Mouse (Mus musculus) yolk sac, embryonic 10.5 days (tissue): ENCODE results near the gene Ucp3.
"Not testable (repeated sequence)": the region's sequence is repeated elsewhere in the genome, so short reads cannot be mapped to it uniquely, and the experiment has no call there.

ENCODE experiments used
- DNase-seq: peaks from one replicate; pipeline ENCODE4 v3.0.0-alpha.2; 2017; ENCODE audit warnings: low spot score

Gene Ucp3

GRCm38 (mm10) chr7:100473846-100474454, 1.2 kb downstream of the Ucp3 start:
- DNase-seq, result no peak

- no peak for DNase-seq
Observed at GRCm38 (mm10) chr7:100474680-100475079, 1.9 kb downstream of the Ucp3 start.

GRCm38 (mm10) chr7:100479100-100479822, 6.5 kb downstream of the Ucp3 start:
- no peak for DNase-seq

- DNase-seq, result no peak
Observed at GRCm38 (mm10) chr7:100479823-100480164, 7.0 kb downstream of the Ucp3 start.

- DNase-seq, result no peak
Observed at GRCm38 (mm10) chr7:100480175-100480574, 7.4 kb downstream of the Ucp3 start.

GRCm38 (mm10) chr7:100482046-100482445, 9.3 kb downstream of the Ucp3 start:
- not testable (repeated sequence) for DNase-seq

- no peak for DNase-seq
Observed at GRCm38 (mm10) chr7:100484493-100484892, 11.7 kb downstream of the Ucp3 start.

- DNase-seq, result no peak
Observed at GRCm38 (mm10) chr7:100487301-100487700, 14.5 kb downstream of the Ucp3 start.

- DNase-seq, result no peak
Observed at GRCm38 (mm10) chr7:100488474-100489048, 15.8 kb downstream of the Ucp3 start.

GRCm38 (mm10) chr7:100492391-100493116, 19.8 kb downstream of the Ucp3 start:
- DNase-seq, result peak; percentile 28

GRCm38 (mm10) chr7:100493117-100493483, 20.3 kb downstream of the Ucp3 start, which contains the start of gene Ucp2:
Gene Ucp2 (plus strand): TSS chr7:100493337.
- peak; percentile 86 for DNase-seq

GRCm38 (mm10) chr7:100493484-100494414, 21.0 kb downstream of the Ucp3 start:
- DNase-seq, result peak; percentile 59

- no peak for DNase-seq
Observed at GRCm38 (mm10) chr7:100494415-100494831, 21.6 kb downstream of the Ucp3 start.

- peak; percentile 16 for DNase-seq
Observed at GRCm38 (mm10) chr7:100495042-100495441, 22.3 kb downstream of the Ucp3 start.

GRCm38 (mm10) chr7:100495581-100496251, 22.9 kb downstream of the Ucp3 start:
- peak; percentile 53 for DNase-seq

- DNase-seq, result no peak
Observed at GRCm38 (mm10) chr7:100496371-100496770, 23.6 kb downstream of the Ucp3 start.

- DNase-seq, result no peak
Observed at GRCm38 (mm10) chr7:100496791-100497190, 24.0 kb downstream of the Ucp3 start.

- DNase-seq, result no peak
Observed at GRCm38 (mm10) chr7:100497402-100497801, 24.6 kb downstream of the Ucp3 start.

GRCm38 (mm10) chr7:100497982-100498381, 25.2 kb downstream of the Ucp3 start:
- DNase-seq, result no peak

GRCm38 (mm10) chr7:100499465-100499864, 26.7 kb downstream of the Ucp3 start:
- DNase-seq, result no peak
